Mouse (Mus musculus): Measurements from ENCODE around the gene Olfr1357. TPM values are rescaled to one million over a fixed set of nuclear protein-coding genes. Genes with fewer than 3 reads are reported as not detected.

Olfr1357 gene
- polyA plus RNA-seq, 1 experiment from 2014 or later: not detected

Other genes with a start within 250 kb of the Olfr1357 start
- gene Rrp1, start 205.0 kb downstream of the Olfr1357 start, polyA plus RNA-seq (2015; fragmentation: Nextera tagmentation; extraction: Ambion mirVana): 278 and 284 TPM in 2 replicates
- gene Cstb, start 192.4 kb downstream of the Olfr1357 start, polyA plus RNA-seq (2015; fragmentation: Nextera tagmentation; extraction: Ambion mirVana): 219 and 222 TPM in 2 replicates
- 7.4 and 7.8 TPM in 2 replicates for gene Pdxk, start 153.1 kb downstream of the Olfr1357 start, polyA plus RNA-seq (2015; fragmentation: Nextera tagmentation; extraction: Ambion mirVana)
- gene Olfr1358, start 100.6 kb downstream of the Olfr1357 start, polyA plus RNA-seq (2015; fragmentation: Nextera tagmentation; extraction: Ambion mirVana): not detected in 2 replicates
- gene Ilvbl, start 43.7 kb downstream of the Olfr1357 start, polyA plus RNA-seq (2015; fragmentation: Nextera tagmentation; extraction: Ambion mirVana): 49.0 and 52.2 TPM in 2 replicates
- 19.1 and 21.8 TPM in 2 replicates for gene Syde1, start 26.1 kb downstream of the Olfr1357 start, polyA plus RNA-seq (2015; fragmentation: Nextera tagmentation; extraction: Ambion mirVana)
- 0.06 and 0.08 TPM in 2 replicates for gene Casp14, start 100.2 kb upstream of the Olfr1357 start, polyA plus RNA-seq (2015; fragmentation: Nextera tagmentation; extraction: Ambion mirVana)
- 0.09 TPM in 1 of 2 replicates, not detected in the other for gene Ccdc105, start 135.0 kb upstream of the Olfr1357 start, polyA plus RNA-seq (2015; fragmentation: Nextera tagmentation; extraction: Ambion mirVana)
- 1.1 and 1.2 TPM in 2 replicates for gene Slc1a6, start 162.4 kb upstream of the Olfr1357 start, polyA plus RNA-seq (2015; fragmentation: Nextera tagmentation; extraction: Ambion mirVana)
- not detected in 2 replicates for gene Olfr1356, start 234.1 kb upstream of the Olfr1357 start, polyA plus RNA-seq (2015; fragmentation: Nextera tagmentation; extraction: Ambion mirVana)

Measured in lung, embryonic 15.5 days (tissue).